Mouse (Mus musculus) Muller cell, postnatal 12 days (primary cell): ENCODE results near the gene Ace3.

Experiments
- DNase-seq: peaks from one replicate; pipeline ENCODE4 v3.0.0-alpha.2; 2015; ENCODE audit errors: inconsistent ontology term

Gene Ace3

DNA sequence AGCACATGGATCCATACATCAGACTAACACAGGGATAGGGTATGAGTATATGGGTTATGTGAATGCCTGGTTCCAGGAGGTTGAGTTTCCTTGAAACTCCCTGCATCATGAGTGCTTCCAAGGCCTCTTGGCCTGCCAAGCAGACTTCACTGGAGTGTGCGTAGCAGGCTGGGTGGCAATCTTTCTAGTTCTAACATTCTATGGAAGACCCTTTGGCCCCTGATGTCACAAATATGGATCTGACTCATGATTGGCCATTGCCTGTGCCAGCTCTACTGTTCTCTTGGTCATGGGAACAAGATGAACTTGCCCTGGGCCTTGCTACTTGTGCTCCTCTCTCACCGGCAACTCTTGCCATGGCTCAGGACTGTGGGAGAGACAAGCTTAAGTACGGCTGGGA, at the start of gene Ace3:
Ace3 (plus strand) TSS at position 301 of the 400 bp plus-strand sequence.
- DNase-seq: no peak

DNA sequence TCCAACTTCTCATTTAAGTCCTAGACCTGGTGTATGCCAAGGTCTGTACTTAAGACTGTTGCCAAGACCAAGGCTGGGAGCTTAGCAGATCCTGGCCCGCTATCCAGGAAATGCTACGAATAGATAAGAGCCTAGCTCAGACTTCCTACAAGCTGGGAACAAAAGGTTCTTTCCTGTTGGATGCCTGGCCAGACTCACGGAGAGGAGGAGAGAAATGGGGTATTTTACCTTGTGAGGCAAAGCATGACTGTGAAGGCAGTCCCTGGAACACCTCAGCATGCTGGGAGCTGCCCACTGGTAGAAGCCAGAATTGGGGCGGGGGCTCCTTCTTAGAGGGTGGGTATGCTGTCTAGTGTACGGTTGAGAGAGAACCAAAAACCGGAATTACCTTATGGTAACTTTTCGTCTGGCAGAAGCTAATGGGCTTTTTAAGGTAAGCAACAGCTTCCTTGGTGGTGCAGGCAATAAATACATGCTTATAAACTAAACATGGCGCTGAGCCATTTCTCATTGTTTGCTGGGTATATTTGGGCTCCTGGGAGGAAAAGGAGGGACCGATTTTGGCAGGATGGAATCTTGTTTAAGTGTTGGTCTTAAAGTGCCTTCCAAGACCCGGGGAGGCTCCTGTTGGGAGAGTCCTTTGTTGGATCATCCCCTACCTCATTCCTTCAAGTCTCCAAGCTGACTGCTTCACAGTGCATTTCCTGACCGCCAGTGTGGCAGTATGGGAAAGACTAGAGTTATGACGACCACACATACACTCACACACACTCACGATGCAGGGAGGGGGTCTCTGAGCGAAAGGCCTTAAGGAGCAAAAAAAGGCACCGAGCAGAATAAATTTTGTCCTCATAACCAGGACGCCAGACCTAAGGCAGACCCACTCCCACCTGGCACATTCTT, 49.5 kb upstream of the Ace3 start:
- DNase-seq: no peak

DNA sequence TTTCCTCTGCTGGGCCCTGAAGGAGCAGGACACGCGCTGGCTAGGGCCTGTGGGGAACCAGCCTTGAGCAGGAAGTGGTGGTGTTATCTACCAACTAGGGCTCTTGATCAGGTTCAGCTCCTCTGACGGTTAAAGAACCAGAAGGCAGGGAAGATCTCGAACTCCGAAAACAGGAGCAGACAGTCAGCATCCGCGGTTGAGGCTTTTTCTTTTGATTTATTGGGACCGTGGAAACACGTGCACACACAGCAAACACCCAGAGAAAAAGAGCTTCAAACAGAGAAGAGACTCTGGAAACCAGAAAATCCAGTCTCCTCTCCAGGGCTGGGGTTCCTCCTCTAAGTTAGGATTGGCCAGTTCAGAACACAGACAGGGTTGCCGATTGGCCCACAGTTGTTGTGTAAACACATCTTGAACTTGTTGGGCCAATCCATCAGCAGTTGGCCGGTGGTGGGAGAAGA, 47.8 kb upstream of the Ace3 start:
- DNase-seq: no peak

DNA sequence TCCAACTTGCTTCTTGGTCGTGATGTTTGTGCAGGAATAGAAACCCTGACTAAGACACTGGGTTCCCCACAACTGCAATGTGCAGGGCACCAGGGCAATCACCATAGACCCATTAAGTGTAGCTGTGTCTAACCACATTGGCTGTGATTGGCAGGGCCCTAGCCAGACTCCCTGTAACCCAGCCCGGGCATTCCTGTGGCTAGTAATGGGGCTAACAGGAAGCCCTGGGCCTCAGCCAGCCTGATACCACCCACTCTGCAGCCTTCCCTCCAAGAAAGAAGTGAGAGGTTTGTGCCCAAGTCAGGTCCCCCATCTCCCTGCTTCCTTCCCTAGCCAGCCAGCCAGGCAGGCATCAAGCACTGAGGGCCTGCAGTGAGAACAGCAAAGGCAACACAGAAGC, 46.2 kb upstream of the Ace3 start:
- peak; percentile 73 for DNase-seq

DNA sequence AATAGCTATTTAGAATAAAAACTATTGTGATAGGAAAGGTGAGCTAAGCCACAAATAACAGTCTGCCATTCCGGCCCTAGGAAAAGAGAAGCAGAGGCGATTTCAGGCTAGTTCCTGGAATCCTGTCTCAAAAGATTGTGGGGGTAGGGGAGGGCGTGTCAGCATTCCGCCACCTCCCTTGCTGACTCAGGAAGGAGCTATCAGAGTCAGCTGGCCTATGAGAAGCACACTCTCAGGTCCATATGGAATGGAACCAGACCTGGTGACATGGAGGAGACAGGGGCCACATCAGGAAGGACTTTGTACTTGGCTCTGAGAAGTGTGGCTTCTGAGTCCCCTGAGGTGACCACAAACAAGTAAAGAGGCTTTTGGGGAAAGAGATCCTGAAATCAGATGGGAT, 44.0 kb upstream of the Ace3 start:
- no peak for DNase-seq

DNA sequence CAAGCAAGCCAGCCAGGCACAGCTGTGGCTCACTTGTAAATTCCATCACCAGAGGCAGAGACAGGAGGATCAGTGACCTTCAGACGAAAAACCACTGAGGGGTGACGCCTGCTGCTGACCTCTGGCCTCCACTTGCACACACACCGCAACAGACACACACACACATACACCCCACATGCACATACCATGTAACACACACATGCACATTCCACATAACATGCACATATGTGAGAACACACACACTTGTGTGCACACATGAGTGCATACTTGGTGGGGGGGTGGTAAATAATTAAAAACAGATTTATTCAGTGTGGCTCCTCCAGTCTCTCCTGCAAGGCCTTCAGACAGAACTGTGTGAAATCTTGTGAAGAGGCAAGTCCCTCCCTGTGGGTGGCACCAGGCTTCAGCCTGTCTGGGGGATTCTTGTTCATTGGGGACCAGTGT, 42.9 kb upstream of the Ace3 start:
- DNase-seq: no peak

DNA sequence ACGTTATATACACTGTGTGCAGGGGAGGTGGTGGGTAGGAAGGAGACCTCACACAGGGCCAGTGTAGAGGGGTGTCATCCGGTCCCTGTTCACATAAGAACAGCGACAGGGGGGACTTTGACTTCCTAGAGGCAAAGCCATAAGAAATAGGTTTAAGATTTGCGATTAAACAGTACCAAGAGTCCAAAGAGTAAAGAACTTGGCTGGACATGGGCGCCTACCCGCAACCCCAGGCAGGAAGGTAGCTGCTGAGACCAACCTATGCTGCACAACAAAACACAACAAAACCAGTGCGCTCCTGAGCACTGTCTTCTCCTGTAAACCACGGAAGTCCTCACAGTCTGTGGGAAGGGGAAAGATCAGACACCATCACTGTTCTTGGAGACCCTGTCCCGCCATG, 42.4 kb upstream of the Ace3 start:
- no peak for DNase-seq

DNA sequence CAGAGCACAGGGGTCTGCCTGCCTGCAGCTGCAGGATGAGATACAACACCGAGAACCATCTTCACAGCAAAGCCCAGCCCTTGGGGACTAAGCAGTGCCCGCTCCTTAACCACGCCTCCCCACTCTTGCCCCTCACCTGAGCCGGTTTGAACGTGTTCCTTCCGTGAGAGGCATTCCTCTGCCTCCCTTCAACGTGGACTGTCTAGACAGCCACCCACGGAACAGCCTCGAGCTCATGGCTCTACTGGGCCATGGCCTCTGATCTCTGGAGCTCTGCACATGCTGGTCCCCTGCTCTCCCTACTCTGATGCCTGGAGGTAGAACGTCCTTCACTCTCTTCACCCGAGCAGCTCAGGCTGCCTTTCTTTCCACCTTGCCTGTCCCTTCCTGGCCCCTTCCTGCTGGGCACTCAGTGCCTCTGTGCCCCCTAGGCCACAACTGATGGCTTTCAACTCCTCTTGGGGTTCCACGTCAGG, 41.5 kb upstream of the Ace3 start, which contains the start of gene Cyb561:
Cyb561 (minus strand) TSS at position 426 of the 476 bp plus-strand sequence.
- DNase-seq: no peak

DNA sequence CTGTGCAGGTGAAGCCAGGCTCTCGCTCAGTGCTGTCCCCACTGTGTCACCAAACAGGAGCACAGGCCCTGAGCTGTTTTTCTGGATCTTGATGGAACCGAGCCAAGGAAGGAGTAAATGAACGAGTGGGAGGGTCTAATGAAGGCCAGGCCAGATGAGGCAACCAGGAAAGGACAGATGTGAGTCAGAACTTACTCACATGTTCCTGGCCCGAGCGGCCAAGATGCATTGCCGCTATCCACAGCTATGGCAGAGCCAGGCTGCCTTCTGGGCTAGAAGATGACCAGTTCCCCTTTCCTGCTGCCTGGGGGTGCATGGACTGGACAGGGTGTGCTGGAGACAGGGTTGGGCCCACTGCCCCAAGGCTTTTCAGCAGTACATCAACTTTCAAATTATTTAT, 41.1 kb upstream of the Ace3 start:
- no peak for DNase-seq

DNA sequence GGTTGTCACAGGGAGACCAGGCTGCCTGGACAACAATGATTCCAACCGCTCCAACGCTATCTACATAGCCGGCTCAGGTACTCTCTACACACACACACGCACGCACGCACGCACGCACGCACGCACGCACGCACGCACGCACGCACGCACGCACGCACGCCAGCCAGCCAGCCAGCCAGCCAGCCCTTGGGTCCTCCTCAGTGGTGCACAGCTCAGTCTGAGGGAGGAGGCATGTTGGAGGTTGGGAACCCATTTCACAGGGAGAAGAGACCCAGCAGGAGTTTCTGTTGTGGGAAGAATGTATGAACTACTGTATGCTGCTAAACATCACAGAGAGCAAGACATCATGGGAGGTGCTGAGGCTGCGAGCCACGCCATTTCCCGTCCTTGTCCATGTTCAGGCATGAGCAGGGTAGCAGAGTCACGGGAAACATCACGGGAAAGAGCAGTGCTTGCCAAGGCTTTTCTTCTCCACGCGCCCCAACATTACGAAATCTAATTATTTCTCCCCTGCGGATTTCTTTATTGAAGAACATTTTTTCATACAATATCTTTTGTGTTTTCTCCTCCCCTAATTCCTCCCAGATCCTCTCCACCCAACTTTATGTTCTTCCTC, 38.6 kb upstream of the Ace3 start:
- no peak for DNase-seq

DNA sequence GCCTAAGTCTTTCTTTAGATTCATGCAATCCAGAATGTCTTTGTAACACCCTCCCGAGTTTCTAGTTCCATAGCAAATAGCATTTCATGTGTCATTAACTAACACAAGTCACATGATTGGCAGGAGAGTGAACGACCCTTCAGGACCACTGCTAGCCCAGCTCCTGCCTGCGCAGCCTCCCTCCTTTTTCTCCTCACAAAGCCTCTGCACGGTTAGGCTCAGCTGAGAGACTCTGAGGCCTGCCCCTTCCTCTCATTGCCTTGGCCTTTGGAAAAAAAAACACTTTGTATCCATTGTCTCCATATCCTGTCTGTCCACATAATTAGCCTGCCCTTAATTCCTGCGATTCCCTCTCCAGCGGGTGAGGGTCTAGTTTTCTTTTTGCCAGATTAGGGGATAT, 37.0 kb upstream of the Ace3 start:
- no peak for DNase-seq

DNA sequence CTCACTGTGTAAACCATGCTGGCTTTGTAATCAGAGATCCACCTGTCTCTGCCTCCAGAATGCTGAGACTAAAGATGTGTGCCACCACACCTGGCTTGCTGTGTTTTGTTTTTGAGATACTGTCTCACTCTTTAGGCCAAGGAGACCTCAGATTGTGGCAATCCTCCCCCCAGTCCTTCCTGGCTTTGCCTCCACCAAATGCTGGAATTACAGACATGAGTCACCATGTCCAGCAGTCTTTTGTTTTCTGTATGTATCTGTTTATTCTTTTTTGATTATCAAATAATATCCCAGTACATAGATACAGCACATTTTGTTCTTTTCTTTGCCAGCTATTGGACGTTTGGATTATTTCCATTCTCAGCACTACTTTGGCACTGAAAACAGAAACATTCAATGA, 35.9 kb upstream of the Ace3 start:
- DNase-seq: no peak

DNA sequence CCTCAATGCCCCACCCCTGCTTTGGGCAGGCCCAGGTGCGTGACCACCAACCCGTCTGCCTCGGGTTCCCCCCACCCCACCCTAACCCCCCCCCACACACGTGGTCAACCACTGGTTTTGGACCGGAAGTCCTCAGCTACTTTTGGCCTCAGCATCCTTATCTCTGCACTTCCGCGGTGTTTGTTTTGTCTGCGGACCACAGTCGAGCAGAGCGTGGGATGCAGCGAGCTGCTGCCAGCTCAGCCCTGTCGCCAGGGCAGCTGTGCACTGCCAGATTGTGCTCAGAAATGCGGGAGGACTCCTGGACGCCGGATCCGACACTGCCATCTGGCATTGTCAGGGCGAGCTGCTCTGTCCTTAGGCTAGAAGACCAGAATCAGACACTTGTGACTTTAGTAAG, 35.1 kb upstream of the Ace3 start:
- DNase-seq: no peak

DNA sequence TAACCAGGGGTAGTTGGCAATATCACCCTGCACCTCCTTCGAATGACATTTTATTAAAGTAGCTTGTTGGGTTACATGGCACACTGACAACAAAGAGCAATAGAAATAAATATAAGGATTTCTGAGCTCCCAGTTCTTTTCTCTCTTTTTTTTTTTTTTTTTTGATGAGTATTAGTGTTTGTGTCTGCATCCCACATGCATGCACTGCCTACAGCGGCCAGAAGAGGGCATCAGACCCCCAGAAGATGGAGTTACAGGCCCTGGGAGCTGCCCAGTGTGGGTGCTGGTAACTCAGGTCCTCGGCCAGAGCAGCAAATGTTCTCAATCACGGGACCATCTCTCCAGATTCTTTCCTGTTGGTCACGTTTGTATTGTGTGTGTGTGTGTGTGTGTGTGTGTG, 29.8 kb upstream of the Ace3 start:
- DNase-seq: no peak

DNA sequence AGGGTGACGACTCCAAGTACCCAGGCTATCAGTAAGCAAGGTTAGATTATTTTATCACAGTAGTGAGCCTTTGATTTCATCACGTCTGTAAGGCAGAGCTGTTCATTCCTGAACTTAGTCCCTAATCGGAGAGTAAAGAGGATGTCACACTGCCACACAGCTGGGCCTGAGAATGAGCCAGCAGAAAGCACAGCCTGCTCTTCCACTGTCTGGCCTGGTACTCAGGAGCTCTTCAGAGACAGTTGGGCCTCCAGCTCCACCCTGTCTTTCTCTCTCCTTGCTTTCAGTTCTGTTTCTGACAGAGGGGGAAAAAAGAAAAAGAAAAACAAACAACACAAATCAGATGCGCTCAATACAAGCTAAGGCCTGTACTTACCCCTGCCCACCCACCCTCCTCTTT, 28.2 kb upstream of the Ace3 start:
- DNase-seq: no peak

DNA sequence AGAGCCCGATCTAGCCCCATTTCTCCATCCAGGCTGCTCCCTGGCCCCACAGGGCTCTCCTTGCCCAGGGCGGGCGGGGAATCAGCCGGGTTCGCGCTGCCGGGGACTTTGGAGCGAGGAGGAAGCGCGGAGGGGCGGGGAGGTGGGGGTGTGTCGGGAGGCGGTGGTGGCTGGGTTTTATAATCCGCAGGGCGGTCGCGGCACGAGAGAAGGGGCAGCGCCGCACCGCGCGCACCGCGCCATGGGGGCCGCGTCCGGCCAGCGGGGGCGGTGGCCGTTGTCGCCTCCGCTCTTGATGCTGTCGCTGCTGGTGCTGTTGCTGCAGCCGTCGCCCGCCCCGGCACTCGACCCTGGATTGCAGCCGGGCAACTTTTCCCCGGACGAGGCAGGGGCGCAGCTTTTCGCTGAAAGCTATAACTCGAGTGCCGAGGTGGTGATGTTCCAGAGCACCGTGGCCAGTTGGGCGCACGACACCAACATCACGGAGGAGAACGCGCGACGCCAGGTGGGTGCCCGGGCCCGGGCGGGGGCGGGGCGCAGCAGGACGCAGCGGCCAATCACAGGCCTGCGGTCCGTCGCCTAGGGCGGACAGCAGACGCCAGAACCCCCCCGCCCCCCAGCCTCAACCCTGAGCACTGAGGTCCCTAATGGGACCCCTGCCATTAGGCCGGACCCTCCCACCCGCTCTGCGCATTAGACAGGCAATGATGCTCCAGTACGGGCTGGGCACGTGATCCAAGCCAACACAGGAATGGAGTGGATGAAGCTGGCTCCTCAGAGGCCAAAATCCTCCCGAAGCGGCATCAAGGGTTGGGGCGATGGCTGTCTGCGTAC, 26.5 kb upstream of the Ace3 start, which contains the start of gene Ace:
Ace (plus strand) TSS at position 205 of the 834 bp plus-strand sequence.
- DNase-seq: no peak

DNA sequence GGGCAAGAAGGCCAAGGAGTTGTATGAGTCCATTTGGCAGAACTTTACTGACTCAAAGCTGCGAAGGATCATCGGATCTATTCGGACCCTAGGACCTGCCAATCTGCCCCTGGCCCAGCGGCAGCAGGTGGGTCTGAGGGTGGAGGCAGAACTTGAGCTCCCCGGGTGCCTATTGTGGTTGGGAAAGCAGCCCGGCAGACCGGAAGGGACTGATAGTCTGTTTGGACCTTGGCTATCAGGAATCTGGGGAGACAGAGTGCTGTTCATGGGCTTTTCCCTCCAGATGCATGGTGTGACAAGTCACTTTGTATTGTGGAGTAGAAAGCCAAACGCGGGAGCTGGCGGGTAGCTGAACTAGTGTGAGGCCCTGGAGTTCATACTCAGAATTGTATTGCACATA, 25.5 kb upstream of the Ace3 start:
- no peak for DNase-seq

DNA sequence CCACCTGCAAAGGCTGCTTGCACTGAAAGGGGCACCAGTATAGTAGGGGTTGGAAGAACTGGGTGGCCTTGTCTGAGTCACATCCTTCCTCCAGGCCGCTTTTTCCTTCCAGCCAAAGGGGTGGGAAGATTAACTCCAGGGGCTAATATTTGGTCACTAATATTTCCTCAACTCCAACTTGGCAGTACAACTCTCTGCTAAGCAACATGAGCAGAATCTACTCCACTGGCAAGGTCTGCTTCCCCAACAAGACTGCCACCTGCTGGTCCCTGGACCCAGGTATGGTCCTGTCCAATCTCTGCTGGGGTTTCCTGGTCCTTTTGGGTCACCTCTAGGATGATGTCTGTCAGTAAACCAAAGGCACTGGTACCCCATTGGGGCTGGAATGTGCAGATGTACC, 25.0 kb upstream of the Ace3 start:
- no peak for DNase-seq

DNA sequence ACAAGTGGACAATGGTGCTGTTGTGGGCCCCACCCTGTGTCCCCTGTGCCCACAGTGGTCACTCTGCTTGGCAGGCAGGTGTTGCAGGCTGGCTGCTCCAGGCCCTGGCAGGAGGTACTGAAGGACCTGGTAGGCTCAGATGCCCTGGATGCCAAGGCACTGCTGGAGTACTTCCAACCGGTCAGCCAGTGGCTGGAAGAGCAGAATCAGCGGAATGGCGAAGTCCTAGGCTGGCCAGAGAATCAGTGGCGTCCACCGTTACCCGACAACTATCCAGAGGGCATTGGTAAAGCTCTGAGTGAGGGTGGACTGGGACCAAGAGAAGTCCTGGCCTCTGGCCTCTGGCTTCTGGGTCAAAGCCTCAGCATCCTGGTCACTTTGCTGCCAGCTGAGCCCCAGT, 19.9 kb upstream of the Ace3 start:
- DNase-seq: no peak

DNA sequence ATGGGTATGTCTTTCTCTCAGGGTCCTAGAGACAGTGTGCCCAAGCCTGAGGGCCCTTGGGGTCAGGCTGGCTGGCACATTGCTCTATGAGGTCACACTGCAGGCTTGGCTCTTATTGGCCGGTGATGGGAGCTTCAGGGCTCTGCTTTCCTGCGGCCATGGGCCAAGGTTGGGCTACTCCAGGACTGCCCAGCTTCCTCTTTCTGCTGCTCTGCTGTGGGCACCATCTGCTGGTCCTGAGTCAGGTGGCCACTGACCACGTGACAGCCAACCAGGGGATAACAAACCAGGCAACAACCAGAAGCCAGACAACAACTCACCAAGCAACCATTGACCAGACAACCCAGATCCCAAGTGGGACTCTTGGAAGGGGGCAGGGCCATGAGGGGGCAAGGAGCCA, 19.4 kb upstream of the Ace3 start:
- DNase-seq: no peak

DNA sequence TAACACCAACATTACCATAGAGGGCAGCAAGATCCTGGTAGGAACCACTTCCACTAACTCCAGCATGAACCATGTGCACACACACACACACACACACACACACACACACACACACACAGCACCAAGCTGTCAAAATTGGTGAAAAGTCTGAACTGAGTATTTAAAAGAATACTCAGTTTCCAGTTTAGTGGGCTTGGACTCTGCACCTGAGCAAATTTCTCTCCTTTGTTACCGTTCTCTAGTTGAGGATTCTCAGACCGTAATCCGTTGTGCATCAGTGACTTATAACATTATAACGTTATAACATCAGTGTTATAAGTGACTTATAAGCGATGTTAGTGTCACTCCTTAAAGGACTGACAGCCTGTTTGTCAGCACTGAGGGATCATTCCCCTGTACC, 18.8 kb upstream of the Ace3 start:
- DNase-seq: no peak

DNA sequence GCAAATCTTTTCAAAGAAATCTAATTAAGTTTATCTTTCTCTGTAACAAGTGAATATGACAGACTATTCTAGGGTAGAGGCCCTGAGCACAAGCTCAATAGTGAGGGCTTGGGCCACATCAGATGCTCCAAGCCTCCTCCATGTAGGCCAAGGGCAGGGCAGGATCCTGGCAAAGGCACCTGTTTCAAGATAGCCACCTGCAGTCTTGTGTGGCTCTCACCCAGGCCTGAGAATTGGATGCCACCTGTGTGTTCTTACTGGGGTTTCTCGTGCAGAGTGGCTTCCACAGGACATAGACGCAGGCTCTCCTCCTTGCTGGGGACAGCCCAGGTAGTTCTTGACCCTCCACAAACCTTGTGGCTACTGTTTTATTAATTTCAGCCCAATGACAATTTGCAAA, 16.2 kb upstream of the Ace3 start:
- DNase-seq: no peak
